Mouse (Mus musculus): ENCODE results near the gene Rundc3a. TPM values are rescaled to one million over a fixed set of nuclear protein-coding genes. Genes with fewer than 3 reads are reported as not detected.

Gene Rundc3a
- total and polyA plus RNA-seq, 2 experiments from 2014 or later = 121 to 306 TPM

DNA sequence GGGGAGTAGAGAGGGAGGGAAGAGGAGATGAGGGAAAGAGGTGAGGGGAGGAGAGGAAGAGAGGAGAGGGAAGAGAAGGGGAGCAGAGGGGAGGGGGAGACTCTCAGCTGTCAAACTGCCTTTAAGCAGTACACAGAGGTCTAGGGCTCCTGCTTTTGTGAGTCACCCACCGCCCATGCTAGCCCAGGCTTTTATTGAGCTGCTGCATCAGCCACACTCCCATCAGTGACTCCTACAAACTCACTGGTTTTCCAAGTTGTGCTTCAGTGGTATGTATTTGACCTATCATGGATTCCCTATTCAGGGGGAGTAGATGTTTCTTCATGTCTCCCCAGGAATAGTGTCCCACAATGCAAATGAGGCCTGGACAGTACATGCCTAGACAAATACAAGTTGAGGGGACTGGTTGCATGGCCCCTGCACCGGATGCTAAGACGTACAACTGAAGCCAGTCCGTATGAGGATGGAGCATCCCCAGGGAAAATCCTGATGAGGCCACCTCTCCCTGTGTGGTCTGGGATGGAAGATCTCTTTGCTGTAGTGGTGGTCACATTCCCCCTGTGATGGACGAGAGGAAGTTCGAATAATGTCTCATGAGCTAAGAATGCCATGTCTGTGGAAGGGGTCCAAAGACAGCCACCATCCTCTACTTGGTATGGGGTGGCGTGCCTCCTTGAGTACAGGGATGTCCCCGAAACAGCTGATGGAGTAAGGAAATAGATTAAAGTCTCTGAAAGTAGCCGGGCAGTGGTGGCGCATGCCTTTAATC lies 22.0 kb downstream of the Rundc3a start:
- Histone ChIP-seq H3K9ac (no peak overlapping the region), H3K9me3 (ENCODE audit: low read length) (no peaks in the 10 kb centered on the region), H3K4me2 (ENCODE audit: low read depth) (no peak overlapping the region), H3K4me3 (ENCODE audit: low read depth, low read length) (no peak overlapping the region), H3K4me1 (ENCODE audit: insufficient read depth) (no peaks in the 10 kb centered on the region), H3K36me3 (ENCODE audit: insufficient read depth) (no peaks in the 10 kb centered on the region), H3K27me3 (ENCODE audit: insufficient read depth, low read length) (no peaks in the 10 kb centered on the region), H3K27ac (ENCODE audit: low read depth, low read length) (no peak overlapping the region)
- no peak for TF ChIP-seq CTCF (IDR thresholded peaks at IDR 0.05; ENCODE audit: low read depth)
- ATAC-seq = no peak
- WGBS = 71% methylated on average over 10 of the region's 10 CpGs
- DNase-seq = no peak

DNA sequence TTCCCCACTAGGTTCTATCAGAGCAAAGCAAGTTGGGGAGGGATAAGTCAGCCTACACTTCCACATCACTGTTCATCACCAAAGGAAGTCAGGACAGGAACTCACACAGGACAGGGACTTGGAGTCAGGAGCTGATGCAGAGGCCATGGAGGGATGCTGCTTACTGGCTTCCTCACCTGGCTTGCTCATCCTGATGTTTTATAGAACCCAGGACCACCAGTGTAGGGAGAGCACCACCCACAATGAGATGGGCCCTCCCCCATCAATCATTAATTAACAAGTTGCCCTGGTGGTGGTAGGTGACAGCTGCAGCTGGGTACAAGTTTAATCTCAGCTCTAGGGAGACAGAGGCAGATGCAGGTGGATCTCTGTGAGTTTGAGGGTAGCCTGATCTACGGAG lies 24.0 kb downstream of the Rundc3a start:
- Histone ChIP-seq H3K4me2 (ENCODE audit: low read depth) (no peak overlapping the region), H3K27ac (ENCODE audit: low read depth, low read length) (no peak overlapping the region), H3K9me3 (ENCODE audit: low read length) (no peaks in the 10 kb centered on the region), H3K27me3 (ENCODE audit: insufficient read depth, low read length) (no peaks in the 10 kb centered on the region), H3K36me3 (ENCODE audit: insufficient read depth) (no peaks in the 10 kb centered on the region), H3K4me3 (ENCODE audit: low read depth, low read length) (no peak overlapping the region), H3K9ac (no peak overlapping the region), H3K4me1 (ENCODE audit: insufficient read depth) (no peaks in the 10 kb centered on the region)
- no peak for ATAC-seq
- no peak for TF ChIP-seq CTCF (IDR thresholded peaks at IDR 0.05; ENCODE audit: low read depth)
- WGBS = 89% methylated on average over 1 of the region's 1 CpGs
- no peak for DNase-seq

DNA sequence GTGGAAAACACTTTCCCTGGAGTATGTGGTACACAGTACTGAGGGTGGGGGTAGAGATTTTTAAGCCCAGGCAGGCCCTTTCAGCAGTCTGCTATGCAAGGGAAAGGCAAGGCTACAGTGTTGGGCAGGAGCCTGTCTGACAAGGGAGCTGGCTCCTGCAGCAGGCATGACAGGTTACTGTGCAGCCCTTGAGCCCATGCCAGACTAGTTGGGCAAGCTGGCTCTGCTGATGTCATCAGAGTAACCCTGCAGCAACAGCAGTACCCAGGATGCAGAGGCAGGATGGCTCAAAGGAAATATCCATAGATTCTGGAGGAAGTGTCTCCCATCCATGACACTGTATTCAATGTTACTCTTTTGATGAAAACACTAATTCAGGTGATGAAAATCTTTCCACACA lies 25.7 kb downstream of the Rundc3a start:
- no peak overlapping the region for H3K4me2 ChIP-seq (ENCODE audit: low read depth)
- H3K27ac ChIP-seq (ENCODE audit: low read depth, low read length) = no peak overlapping the region
- H3K4me3 ChIP-seq (ENCODE audit: low read depth, low read length) = no peak overlapping the region
- ATAC-seq (no peak), DNase-seq (no peak)
- no peak for TF ChIP-seq CTCF (IDR thresholded peaks at IDR 0.05; ENCODE audit: low read depth)
- H3K9me3 ChIP-seq (ENCODE audit: low read length) = no peaks in the 10 kb centered on the region
- H3K4me1 ChIP-seq (ENCODE audit: insufficient read depth) = no peaks in the 10 kb centered on the region
- H3K9ac ChIP-seq = no peak overlapping the region
- H3K36me3 ChIP-seq (ENCODE audit: insufficient read depth) = no peaks in the 10 kb centered on the region
- no peaks in the 10 kb centered on the region for H3K27me3 ChIP-seq (ENCODE audit: insufficient read depth, low read length)

DNA sequence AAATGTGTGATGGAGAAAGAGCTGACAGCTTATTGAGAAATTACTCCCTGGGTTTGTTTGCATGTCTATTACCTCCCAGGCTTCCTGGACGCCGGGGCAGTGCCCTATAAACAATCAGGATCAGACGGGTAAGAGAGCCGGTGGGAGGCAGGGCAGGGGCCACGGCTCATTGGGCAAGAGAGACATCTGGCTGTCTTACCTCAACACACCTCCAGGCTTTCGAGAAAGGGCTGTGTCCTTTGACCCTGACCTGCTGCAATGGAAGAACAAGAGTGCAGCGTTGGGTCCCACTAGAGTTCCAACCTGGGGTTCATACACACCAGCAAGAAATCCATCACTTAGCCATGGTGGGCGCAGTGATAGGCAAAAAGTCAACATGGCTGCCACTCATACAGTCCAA lies 28.4 kb downstream of the Rundc3a start:
- no peak for DNase-seq
- Histone ChIP-seq H3K27me3 (ENCODE audit: insufficient read depth, low read length) (no peaks in the 10 kb centered on the region), H3K4me1 (ENCODE audit: insufficient read depth) (no peaks in the 10 kb centered on the region), H3K27ac (ENCODE audit: low read depth, low read length) (no peak overlapping the region), H3K4me2 (ENCODE audit: low read depth) (no peak overlapping the region), H3K36me3 (ENCODE audit: insufficient read depth) (no peaks in the 10 kb centered on the region), H3K9me3 (ENCODE audit: low read length) (no peaks in the 10 kb centered on the region), H3K4me3 (ENCODE audit: low read depth, low read length) (no peak overlapping the region), H3K9ac (no peak overlapping the region)
- WGBS = 67% methylated on average over 8 of the region's 8 CpGs
- no peak for ATAC-seq
- TF ChIP-seq CTCF (IDR thresholded peaks at IDR 0.05; ENCODE audit: low read depth) = no peak

DNA sequence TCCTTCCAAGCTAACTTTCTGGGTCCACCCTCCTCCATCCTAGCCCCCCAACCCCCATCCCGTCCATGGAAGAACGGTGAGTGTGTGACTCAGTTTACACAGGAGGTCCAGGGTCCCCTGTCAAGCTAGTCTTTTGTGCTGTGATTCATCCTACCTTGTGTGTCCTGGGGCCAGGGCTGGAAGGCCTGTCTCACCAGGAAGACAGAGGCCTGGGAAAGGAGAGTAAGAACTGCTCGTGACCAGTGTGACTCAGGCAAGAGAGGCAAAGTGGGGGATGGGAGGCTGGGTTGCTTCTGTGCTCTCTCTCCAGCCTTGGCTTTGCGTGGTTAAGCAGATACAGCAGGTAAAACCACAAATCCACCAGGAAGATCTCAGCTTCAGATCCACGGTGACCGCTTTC lies 31.5 kb downstream of the Rundc3a start:
- DNase-seq = no peak
- Histone ChIP-seq H3K4me2 (ENCODE audit: low read depth) (no peak overlapping the region), H3K4me1 (ENCODE audit: insufficient read depth) (no peaks in the 10 kb centered on the region; the same call in 1 of the 2 replicates), H3K9ac (no peak overlapping the region), H3K4me3 (ENCODE audit: low read depth, low read length) (no peak overlapping the region), H3K27ac (ENCODE audit: low read depth, low read length) (no peak overlapping the region), H3K36me3 (ENCODE audit: insufficient read depth) (no peaks in the 10 kb centered on the region), H3K27me3 (ENCODE audit: insufficient read depth, low read length) (no peaks in the 10 kb centered on the region), H3K9me3 (ENCODE audit: low read length) (no peaks in the 10 kb centered on the region)
- no peak for TF ChIP-seq CTCF (IDR thresholded peaks at IDR 0.05; ENCODE audit: low read depth)
- 77% methylated on average over 6 of the region's 6 CpGs for WGBS
- ATAC-seq = no peak

DNA sequence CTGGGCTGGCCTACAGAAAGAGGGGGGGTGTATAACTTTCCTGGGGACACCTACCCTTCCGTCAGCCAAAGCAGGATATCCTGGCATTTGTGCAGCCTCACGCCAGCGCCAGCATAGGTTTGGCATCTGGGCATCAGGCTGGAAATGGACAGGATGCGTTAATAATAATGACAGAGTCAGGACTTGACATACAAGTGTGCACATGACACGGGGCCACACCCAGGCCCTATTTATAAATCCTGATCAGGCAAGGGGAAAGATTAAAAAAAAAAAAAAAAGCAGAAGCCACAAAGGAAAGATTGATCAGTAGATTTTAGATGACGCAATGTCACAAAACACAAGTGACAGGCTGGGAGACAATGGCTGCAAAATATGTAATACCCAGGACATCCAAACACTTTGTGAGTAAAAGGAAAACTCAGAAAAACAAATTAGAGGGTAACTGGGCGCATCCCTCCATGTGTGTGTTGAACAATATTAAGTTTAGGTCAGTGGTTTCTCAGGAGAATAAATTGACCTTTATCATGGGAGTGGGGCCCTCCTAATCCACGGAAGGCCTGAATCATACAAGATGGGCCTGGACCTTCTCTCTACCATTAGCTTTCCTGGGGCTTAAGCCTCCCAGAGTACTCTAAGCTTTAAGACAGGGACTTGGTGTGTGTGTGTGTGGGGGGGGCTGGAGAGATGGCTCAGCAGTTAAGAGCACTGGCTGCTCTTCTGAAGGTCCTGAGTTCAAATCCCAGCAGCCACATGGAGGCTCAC lies 32.5 kb downstream of the Rundc3a start:
- H3K4me1 ChIP-seq (ENCODE audit: insufficient read depth) = no peaks in the 10 kb centered on the region; the same call in 1 of the 2 replicates
- no peak overlapping the region for H3K4me3 ChIP-seq (ENCODE audit: low read depth, low read length)
- DNase-seq (no peak), ATAC-seq (no peak)
- no peak overlapping the region for H3K9ac ChIP-seq
- no peaks in the 10 kb centered on the region for H3K36me3 ChIP-seq (ENCODE audit: insufficient read depth)
- H3K27ac ChIP-seq (ENCODE audit: low read depth, low read length) = no peak overlapping the region
- H3K27me3 ChIP-seq (ENCODE audit: insufficient read depth, low read length) = no peaks in the 10 kb centered on the region
- 83% methylated on average over 8 of the region's 8 CpGs for WGBS
- no peak for TF ChIP-seq CTCF (IDR thresholded peaks at IDR 0.05; ENCODE audit: low read depth)
- H3K4me2 ChIP-seq (ENCODE audit: low read depth) = no peak overlapping the region
- H3K9me3 ChIP-seq (ENCODE audit: low read length) = no peaks in the 10 kb centered on the region

DNA sequence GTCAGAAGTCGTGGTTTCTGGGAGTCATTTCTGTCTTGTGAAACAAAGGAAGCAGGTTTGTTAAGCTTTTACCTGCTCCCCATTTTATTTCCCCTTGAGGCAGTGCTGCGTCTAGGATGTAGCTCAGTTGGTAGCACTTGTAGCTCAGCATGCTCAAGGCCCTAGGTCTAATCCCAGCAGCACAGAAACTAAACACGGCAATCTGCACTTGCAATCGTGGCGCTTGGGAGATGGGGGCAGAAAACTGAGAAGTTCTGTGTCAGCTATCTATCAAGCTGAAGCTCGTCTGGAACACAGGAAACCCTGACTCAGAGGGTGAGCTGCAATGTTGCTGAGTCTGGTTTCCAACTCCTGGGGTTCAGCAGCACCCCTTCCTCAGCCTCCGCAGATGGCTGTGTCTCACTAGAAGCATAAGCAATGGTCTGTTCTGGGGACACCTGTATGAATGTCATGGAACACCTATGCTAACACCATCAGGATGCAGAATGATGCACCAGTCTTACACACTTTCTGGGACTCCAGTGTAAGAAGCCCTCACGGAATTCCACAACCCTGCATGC lies 35.9 kb downstream of the Rundc3a start:
- 67% methylated on average over 8 of the region's 8 CpGs for WGBS
- Histone ChIP-seq H3K27ac (ENCODE audit: low read depth, low read length) (no peak overlapping the region), H3K4me1 (ENCODE audit: insufficient read depth) (no peaks in the 10 kb centered on the region; the same call in 1 of the 2 replicates), H3K9ac (no peak overlapping the region), H3K4me2 (ENCODE audit: low read depth) (no peak overlapping the region), H3K36me3 (ENCODE audit: insufficient read depth) (peaks cover 11% of the 10 kb centered on the region; the same call in 1 of the 2 replicates), H3K27me3 (ENCODE audit: insufficient read depth, low read length) (no peaks in the 10 kb centered on the region), H3K4me3 (ENCODE audit: low read depth, low read length) (no peak overlapping the region), H3K9me3 (ENCODE audit: low read length) (no peaks in the 10 kb centered on the region)
- TF ChIP-seq CTCF (IDR thresholded peaks at IDR 0.05; ENCODE audit: low read depth) = no peak
- no peak for DNase-seq
- no peak for ATAC-seq

Data from forebrain, postnatal 0 days (tissue).